ENCODE assay signal across 8 mouse cellular contexts in genomic region chr7:127903971-127904796, GRCm38 (mm10). TPM values are rescaled to one million over a fixed set of nuclear protein-coding genes. Genes with fewer than 3 reads are reported as not detected.
DNase-seq lines count a peak whose midpoint lies in the region; ATAC-seq lines count a peak whose summit lies in the region.

TSS of gene Bckdk (plus strand) at chr7:127904082.

- H3K9me3 ChIP-seq in heart, embryonic 13.5 days = no peaks in the 10 kb centered on the region
- H3K9me3 ChIP-seq in liver, embryonic 12.5 days (replicated peaks) = no peaks in the 10 kb centered on the region
- H3K9me3 ChIP-seq in stomach, embryonic 16.5 days (replicated peaks; ENCODE audit: control insufficient read depth, low read length) = no peaks in the 10 kb centered on the region

- peak within 1 kb of the TSS; percentile 97 for H3K9ac ChIP-seq in heart, embryonic 13.5 days
- peak within 1 kb of the TSS; percentile 95 for H3K9ac ChIP-seq in liver, embryonic 12.5 days
- peak within 1 kb of the TSS; percentile 93 for H3K9ac ChIP-seq in stomach, embryonic 16.5 days (ENCODE audit: low read length)

- peaks cover 42% of the 10 kb centered on the region for H3K36me3 ChIP-seq in heart, embryonic 13.5 days
- peaks cover 45% of the 10 kb centered on the region for H3K36me3 ChIP-seq in liver, embryonic 12.5 days
- peaks cover 26% of the 10 kb centered on the region for H3K36me3 ChIP-seq in stomach, embryonic 16.5 days (ENCODE audit: control insufficient read depth, insufficient read depth, low read length)

- peak within 1 kb of the TSS; percentile 87 for H3K27ac ChIP-seq in heart, embryonic 13.5 days (replicated peaks)
- peak within 1 kb of the TSS; percentile 85 for H3K27ac ChIP-seq in liver, embryonic 12.5 days
- peak within 1 kb of the TSS; percentile 59 for H3K27ac ChIP-seq in stomach, embryonic 16.5 days (ENCODE audit: low read length)

- DNase-seq in CD4-positive helper T cell, adult 2 months (ENCODE audit: low read depth, low spot score) = peak; percentile 70
- DNase-seq in brain, embryonic 18.5 days (ENCODE audit: low read depth, low spot score) = peak; percentile 56
- DNase-seq in kidney, postnatal 10 days = peak; percentile 88
- DNase-seq in neural tube, embryonic 10.5 days (ENCODE audit: extremely low spot score, low spot score) = peak; percentile 80

- H3K4me2 ChIP-seq in heart, embryonic 13.5 days = peak within 1 kb of the TSS; percentile 74
- peak within 1 kb of the TSS; percentile 89 for H3K4me2 ChIP-seq in liver, embryonic 12.5 days
- H3K4me2 ChIP-seq in stomach, embryonic 16.5 days (ENCODE audit: low read depth, low read length) = peak within 1 kb of the TSS; percentile 89

- WGBS in heart, embryonic 13.5 days = 7% methylated on average over 38 of the region's 38 CpGs
- WGBS in liver, embryonic 12.5 days (ENCODE audit: insufficient replicate concordance) = 7% methylated on average over 38 of the region's 38 CpGs
- 6% methylated on average over 38 of the region's 38 CpGs for WGBS in stomach, embryonic 16.5 days

- H3K4me3 ChIP-seq in heart, embryonic 13.5 days = peak within 1 kb of the TSS; percentile 87
- H3K4me3 ChIP-seq in liver, embryonic 12.5 days = peak within 1 kb of the TSS; percentile 89
- H3K4me3 ChIP-seq in stomach, embryonic 16.5 days (replicated peaks; ENCODE audit: low read length) = peak within 1 kb of the TSS; percentile 61

- H3K4me1 ChIP-seq in heart, embryonic 13.5 days = peaks cover 22% of the 10 kb centered on the region
- H3K4me1 ChIP-seq in liver, embryonic 12.5 days = peaks cover 54% of the 10 kb centered on the region
- H3K4me1 ChIP-seq in stomach, embryonic 16.5 days (ENCODE audit: control insufficient read depth, insufficient read depth, low read length) = peaks cover 9% of the 10 kb centered on the region

- H3K27me3 ChIP-seq in heart, embryonic 13.5 days (replicated peaks) = no peaks in the 10 kb centered on the region; the same call in 1 of the 2 replicates
- no peaks in the 10 kb centered on the region for H3K27me3 ChIP-seq in liver, embryonic 12.5 days (replicated peaks)
- H3K27me3 ChIP-seq in stomach, embryonic 16.5 days (ENCODE audit: control insufficient read depth, insufficient read depth, low read length) = no peaks in the 10 kb centered on the region

- peak; percentile 93 for ATAC-seq in erythroid progenitor cell, adult 5-6 weeks (replicated peaks; ENCODE audit: low FRiP score, poor library complexity, severe bottlenecking)
- peak; percentile 65 for ATAC-seq in heart, embryonic 13.5 days (ENCODE audit: extremely low read depth, insufficient number of reproducible peaks, low FRiP score, low TSS enrichment)
- ATAC-seq in liver, embryonic 12.5 days = peak; percentile 88
- ATAC-seq in stomach, embryonic 16.5 days (ENCODE audit: insufficient read depth, low FRiP score) = peak; percentile 92

RNA-seq across cellular contexts. Expression of gene Bckdk, which starts in this region (rescaled TPM):
- total RNA-seq in erythroid progenitor cell, adult 5-6 weeks (2015; ENCODE audit: low replicate concordance) = 39.3 and 58.7 TPM in 2 replicates
- total RNA-seq in erythroid progenitor cell, adult 5-6 weeks (2017; ENCODE audit: low replicate concordance) = 9.7 and 17.3 TPM in 2 replicates
- 145 and 150 TPM in 2 replicates for polyA plus RNA-seq in heart, embryonic 13.5 days (2015; fragmentation: Nextera tagmentation; extraction: Ambion mirVana)
- polyA plus RNA-seq in liver, embryonic 12.5 days (2016; fragmentation: Nextera tagmentation; extraction: Ambion mirVana) = 81.3 and 82.2 TPM in 2 replicates
- polyA plus RNA-seq in stomach, embryonic 16.5 days (2015; fragmentation: Nextera tagmentation; extraction: Ambion mirVana) = 134 and 148 TPM in 2 replicates

Comparison
In these comparisons a context has a peak if more than half of its experiments do, and no peak if none do; other contexts are left out.
1. Peak in every context shown above with its lines: DNase-seq, ATAC-seq, H3K4me3 ChIP-seq and H3K27ac ChIP-seq.